Mouse (Mus musculus): ENCODE data around the gene Dab2.

- TF ChIP-seq POLR2A (IDR thresholded peaks at IDR 0.05; ENCODE audit: insufficient read depth, low read length) (no peak), CTCF (IDR thresholded peaks at IDR 0.05; ENCODE audit: low read depth, low read length) (no peak), EP300 (IDR thresholded peaks at IDR 0.05; ENCODE audit: insufficient read depth, low read depth, low read length) (no peak)
Measured at GRCm38 (mm10) chr15:6299554-6299953, at the start of gene Dab2.

Data from ES-Bruce4 (cell line).